In genomic region chr17:30212647-30213046, GRCm38 (mm10) we compare ENCODE assay signal across 14 mouse cellular contexts.
DNase-seq lines count a peak whose midpoint lies in the region; ATAC-seq and TF ChIP-seq lines count a peak whose summit lies in the region.
"Had no signal": no experiment of that assay in that cellular context is flagged by ENCODE, and none has a peak within 500 bp of the region (broad histone marks: within the 10 kb centered on the region; RNA-seq: fewer than 3 reads in every experiment).

No protein-coding gene starts in this region.

- no peaks in the 10 kb centered on the region for H3K27me3 ChIP-seq in hindbrain, embryonic 13.5 days
- H3K27me3 ChIP-seq in hindbrain, embryonic 11.5 days (ENCODE audit: control insufficient read depth, insufficient read depth, low read length) = no peaks in the 10 kb centered on the region
- no peaks in the 10 kb centered on the region for H3K27me3 ChIP-seq in lung, postnatal 0 days (replicated peaks; ENCODE audit: insufficient read depth, low read length)
- H3K27me3 ChIP-seq in midbrain, postnatal 0 days (ENCODE audit: insufficient read depth, low read length) = no peaks in the 10 kb centered on the region
- H3K27me3 ChIP-seq: embryonic facial prominence, embryonic 13.5 days; kidney, embryonic 15.5 days; Patski had no signal

- TF ChIP-seq EP300 in lung, postnatal 0 days (IDR thresholded peaks at IDR 0.05) = no peak

- H3K4me2 ChIP-seq in hindbrain, embryonic 13.5 days = no peak overlapping the region
- H3K4me2 ChIP-seq in hindbrain, embryonic 11.5 days (replicated peaks; ENCODE audit: low read depth, low read length) = no peak overlapping the region
- no peak overlapping the region for H3K4me2 ChIP-seq in lung, postnatal 0 days (replicated peaks; ENCODE audit: low read depth, low read length)
- H3K4me2 ChIP-seq in midbrain, postnatal 0 days (ENCODE audit: low read depth, low read length, poor library complexity, severe bottlenecking) = no peak overlapping the region
- H3K4me2 ChIP-seq: embryonic facial prominence, embryonic 13.5 days; kidney, embryonic 15.5 days had no signal

- H3K27ac ChIP-seq in hindbrain, embryonic 13.5 days = peak overlapping the region; percentile 56
- H3K27ac ChIP-seq in hindbrain, embryonic 11.5 days (ENCODE audit: low read depth, low read length) = no peak overlapping the region
- H3K27ac ChIP-seq in lung, postnatal 0 days (ENCODE audit: low read length) = no peak overlapping the region
- H3K27ac ChIP-seq in midbrain, postnatal 0 days (ENCODE audit: low read depth, low read length) = peak overlapping the region; percentile 26; the same call in 1 of the 2 replicates
- H3K27ac ChIP-seq: embryonic facial prominence, embryonic 13.5 days; kidney, embryonic 15.5 days; liver, embryonic 14.5 days; stomach, postnatal 0 days had no signal

- peaks cover 59% of the 10 kb centered on the region for H3K36me3 ChIP-seq in hindbrain, embryonic 13.5 days
- 0 out of 2 replicates have a peak, but pooled peaks cover 3% of the 10 kb centered on the region for H3K36me3 ChIP-seq in hindbrain, embryonic 11.5 days (ENCODE audit: control insufficient read depth, insufficient read depth, low read length)
- peaks cover 16% of the 10 kb centered on the region; the same call in 1 of the 2 replicates for H3K36me3 ChIP-seq in lung, postnatal 0 days (ENCODE audit: insufficient read depth, low read length)
- peaks cover 13% of the 10 kb centered on the region for H3K36me3 ChIP-seq in midbrain, postnatal 0 days (ENCODE audit: insufficient read depth, low read length)

- H3K9me3 ChIP-seq in hindbrain, embryonic 13.5 days = no peaks in the 10 kb centered on the region
- H3K9me3 ChIP-seq in hindbrain, embryonic 11.5 days (ENCODE audit: control insufficient read depth, low read length) = no peaks in the 10 kb centered on the region
- H3K9me3 ChIP-seq in lung, postnatal 0 days (ENCODE audit: low read length) = no peaks in the 10 kb centered on the region
- H3K9me3 ChIP-seq in midbrain, postnatal 0 days (ENCODE audit: low read length) = no peaks in the 10 kb centered on the region
- H3K9me3 ChIP-seq: embryonic facial prominence, embryonic 13.5 days; kidney, embryonic 15.5 days had no signal

- TF ChIP-seq CTCF in lung, postnatal 0 days (IDR thresholded peaks at IDR 0.05) = no peak
- TF ChIP-seq CTCF in midbrain, postnatal 0 days (IDR thresholded peaks at IDR 0.05) = no peak

- no peak overlapping the region for H3K9ac ChIP-seq in hindbrain, embryonic 13.5 days
- H3K9ac ChIP-seq in hindbrain, embryonic 11.5 days (ENCODE audit: low read depth, low read length) = no peak overlapping the region
- H3K9ac ChIP-seq in lung, postnatal 0 days (replicated peaks; ENCODE audit: low read depth) = no peak overlapping the region
- no peak overlapping the region for H3K9ac ChIP-seq in midbrain, postnatal 0 days (replicated peaks; ENCODE audit: low read length, poor library complexity, severe bottlenecking)
- H3K9ac ChIP-seq: embryonic facial prominence, embryonic 13.5 days; kidney, embryonic 15.5 days; liver, embryonic 14.5 days had no signal

- peak; percentile 68 to 79 for DNase-seq in cerebellum, postnatal 25 days
- DNase-seq in cerebellum, adult 11-12 months = no peak
- DNase-seq in hindbrain, embryonic 11.5 days (ENCODE audit: low spot score) = no peak
- peak; percentile 53 for DNase-seq in lung, postnatal 0 days (ENCODE audit: low spot score)
- no peak for DNase-seq in lung, postnatal 14 days
- DNase-seq in midbrain, postnatal 0 days (ENCODE audit: low spot score) = no peak
- DNase-seq: adrenal gland, adult 2 months had no signal

- ATAC-seq in hindbrain, embryonic 13.5 days (ENCODE audit: low FRiP score) = no peak
- no peak for ATAC-seq in hindbrain, embryonic 11.5 days (ENCODE audit: low FRiP score)
- peak; percentile 58 for ATAC-seq in lung, postnatal 0 days
- no peak for ATAC-seq in midbrain, postnatal 0 days (ENCODE audit: low FRiP score)
- no peak for ATAC-seq in frontal cortex, adult (ENCODE audit: low TSS enrichment)
- ATAC-seq: Patski had no signal

- H3K4me1 ChIP-seq in hindbrain, embryonic 13.5 days (replicated peaks) = peaks cover 33% of the 10 kb centered on the region
- H3K4me1 ChIP-seq in hindbrain, embryonic 11.5 days (replicated peaks; ENCODE audit: control insufficient read depth, insufficient read depth, low read length) = no peaks in the 10 kb centered on the region
- no peaks in the 10 kb centered on the region for H3K4me1 ChIP-seq in lung, postnatal 0 days (ENCODE audit: insufficient read depth, low read depth, low read length)
- H3K4me1 ChIP-seq in midbrain, postnatal 0 days (ENCODE audit: insufficient read depth, low read length) = no peaks in the 10 kb centered on the region
- H3K4me1 ChIP-seq: embryonic facial prominence, embryonic 13.5 days had no signal

- WGBS in hindbrain, embryonic 13.5 days = 80% methylated on average over 12 of the region's 12 CpGs
- WGBS in hindbrain, embryonic 11.5 days = 94% methylated on average over 12 of the region's 12 CpGs
- 61% methylated on average over 12 of the region's 12 CpGs for WGBS in lung, postnatal 0 days
- WGBS in midbrain, postnatal 0 days = 60% methylated on average over 12 of the region's 12 CpGs

- H3K4me3 ChIP-seq in hindbrain, embryonic 13.5 days = no peak overlapping the region
- no peak overlapping the region for H3K4me3 ChIP-seq in hindbrain, embryonic 11.5 days (ENCODE audit: low read depth, low read length)
- H3K4me3 ChIP-seq in lung, postnatal 0 days (ENCODE audit: low read depth, low read length) = no peak overlapping the region
- no peak overlapping the region for H3K4me3 ChIP-seq in midbrain, postnatal 0 days (ENCODE audit: low read depth, low read length)
- H3K4me3 ChIP-seq: embryonic facial prominence, embryonic 13.5 days; kidney, embryonic 15.5 days had no signal

Comparison
In these comparisons a context has a peak if more than half of its experiments do, and no peak if none do; other contexts are left out.
1. DNase-seq: peak in cerebellum, postnatal 25 days (2 of 2) and lung, postnatal 0 days (single experiment); none in cerebellum, adult 11-12 months (single experiment), hindbrain, embryonic 11.5 days (single experiment), lung, postnatal 14 days (single experiment) and midbrain, postnatal 0 days (single experiment).
2. H3K27ac ChIP-seq: peak in hindbrain, embryonic 13.5 days (single experiment) and midbrain, postnatal 0 days (single experiment); none in hindbrain, embryonic 11.5 days (single experiment) and lung, postnatal 0 days (single experiment).